Mouse (Mus musculus) E14TG2a.4 (cell line): ENCODE results near the gene BC051665.

ENCODE experiments used
- CTCF ChIP-seq: conservative IDR thresholded peaks from 2 replicates; pipeline ENCODE4 v1.5.1; 2014; ENCODE audit warnings: low read length
- POU5F1 ChIP-seq: IDR thresholded peaks from 2 replicates; pipeline ENCODE4 v1.6.1; 2014; ENCODE audit warnings: low read length, borderline replicate concordance

GRCm38 (mm10) chr13:60746271-60746670 is 39.9 kb downstream of the BC051665 start:
- TF ChIP-seq CTCF = peak; percentile 67
- TF ChIP-seq POU5F1 = no peak
